ENCODE assay signal across 24 mouse cellular contexts in genomic region chr11:67858518-67858917, GRCm38 (mm10).
"Had no signal": no experiment of that assay in that cellular context is flagged by ENCODE, and none has a peak within 500 bp of the region (broad histone marks: within the 10 kb centered on the region; RNA-seq: fewer than 3 reads in every experiment).

No protein-coding gene starts in this region.

- H3K9me3 ChIP-seq: embryonic facial prominence, embryonic 10.5 days; embryonic facial prominence, embryonic 12.5 days; embryonic facial prominence, embryonic 13.5 days; embryonic facial prominence, embryonic 15.5 days; forebrain, embryonic 10.5 days; forebrain, embryonic 12.5 days; forebrain, embryonic 13.5 days; forebrain, embryonic 15.5 days had no signal

- H3K4me2 ChIP-seq: embryonic facial prominence, embryonic 12.5 days; embryonic facial prominence, embryonic 13.5 days; embryonic facial prominence, embryonic 15.5 days; forebrain, embryonic 12.5 days; forebrain, embryonic 13.5 days; forebrain, embryonic 15.5 days; heart, embryonic 11.5 days had no signal

- H3K36me3 ChIP-seq: embryonic facial prominence, embryonic 10.5 days; embryonic facial prominence, embryonic 12.5 days; embryonic facial prominence, embryonic 13.5 days; embryonic facial prominence, embryonic 15.5 days; forebrain, embryonic 10.5 days; forebrain, embryonic 12.5 days; forebrain, embryonic 15.5 days had no signal

- H3K4me1 ChIP-seq: forebrain, embryonic 13.5 days; forebrain, embryonic 15.5 days had no signal

- ATAC-seq: forebrain, embryonic 13.5 days; forebrain, embryonic 14.5 days; forebrain, embryonic 15.5 days; forebrain, embryonic 16.5 days; forebrain, postnatal 0 days had no signal

- H3K9ac ChIP-seq: embryonic facial prominence, embryonic 12.5 days; embryonic facial prominence, embryonic 13.5 days; embryonic facial prominence, embryonic 15.5 days; forebrain, embryonic 12.5 days; forebrain, embryonic 13.5 days; forebrain, embryonic 15.5 days; forebrain, postnatal 0 days had no signal

- H3K27ac ChIP-seq: embryonic facial prominence, embryonic 10.5 days; embryonic facial prominence, embryonic 12.5 days; embryonic facial prominence, embryonic 13.5 days; embryonic facial prominence, embryonic 15.5 days; forebrain, embryonic 10.5 days; forebrain, embryonic 12.5 days; forebrain, embryonic 13.5 days; forebrain, embryonic 15.5 days; gastrocnemius, adult 2 months; heart, adult 2 months had no signal

- H3K27me3 ChIP-seq: embryonic facial prominence, embryonic 12.5 days; embryonic facial prominence, embryonic 15.5 days; forebrain, embryonic 12.5 days; forebrain, embryonic 13.5 days; forebrain, embryonic 15.5 days had no signal

- DNase-seq: cerebellum, adult 2 months; cerebellum, adult 8-10 months; cerebellum, adult 9-10 months; embryo, embryonic 11 days; forebrain, postnatal 0 days; gastrocnemius, adult 2 months; gastrocnemius, postnatal 10 days; gastrocnemius, postnatal 14 days; gastrocnemius, postnatal 25 days; gastrocnemius, postnatal 36 days; heart, adult 18-20 months; heart, adult 2 months had no signal

- H3K4me3 ChIP-seq: embryonic facial prominence, embryonic 10.5 days; embryonic facial prominence, embryonic 12.5 days; embryonic facial prominence, embryonic 13.5 days; embryonic facial prominence, embryonic 15.5 days; erythroblast, embryonic 14.5 days; forebrain, embryonic 10.5 days; forebrain, embryonic 12.5 days; forebrain, embryonic 13.5 days; forebrain, embryonic 15.5 days; gastrocnemius, adult 2 months; heart, adult 2 months had no signal
